Mouse (Mus musculus) kidney, adult 2 months (tissue): ENCODE data around the gene Trpv1. TPM values are rescaled to one million over a fixed set of nuclear protein-coding genes. Genes with fewer than 3 reads are reported as not detected.

Experiments
- DNase-seq: peaks from one replicate; pipeline ENCODE4 v3.0.0; 2021
- H3K27ac ChIP-seq: fragments of 200-500 bp; 2 replicates; pipeline ENCODE4 v1.5.1; 2012; ENCODE audit warnings: low read depth, low read length, control low read depth, inconsistent platforms; ENCODE audit not compliant: insufficient read depth
- H3K27me3 ChIP-seq: fragments of 200-500 bp; replicated peaks from 2 replicates; pipeline ENCODE4 v1.6.1; 2012; ENCODE audit warnings: mild to moderate bottlenecking, moderate library complexity, low read length, inconsistent platforms; ENCODE audit not compliant: control insufficient read depth, insufficient read depth
- H3K36me3 ChIP-seq: fragments of 200-500 bp; 2 replicates; pipeline ENCODE4 v1.6.1; 2012; ENCODE audit warnings: mild to moderate bottlenecking, moderate library complexity, low read length, inconsistent platforms; ENCODE audit not compliant: control insufficient read depth, insufficient read depth
- H3K4me1 ChIP-seq: fragments of 200-500 bp; 2 replicates; pipeline ENCODE4 v1.6.1; 2011; ENCODE audit warnings: low read length; ENCODE audit not compliant: control insufficient read depth, insufficient read depth
- H3K4me3 ChIP-seq: fragments of 200-500 bp; 2 replicates; pipeline ENCODE4 v1.5.1; 2011; ENCODE audit warnings: mild to moderate bottlenecking, low read depth, low read length, control low read depth; ENCODE audit not compliant: insufficient read depth
- CTCF ChIP-seq: fragments of 200-500 bp; conservative IDR thresholded peaks from 2 replicates; pipeline ENCODE4 v1.5.1; 2011; ENCODE audit warnings: low read depth, mild to moderate bottlenecking, control low read depth, low read length, moderate library complexity, mixed read lengths; ENCODE audit not compliant: insufficient read depth, insufficient read length
- POLR2A ChIP-seq: fragments of 200-500 bp; IDR thresholded peaks from one replicate; pipeline ENCODE4 v1.6.1; 2011; ENCODE audit warnings: low read depth, low read length, control low read depth
- WGBS: fragments of 180-500 bp; shearing (Covaris S2); methylation state at CpG from one replicate; pipeline ENCODE4 v1.1.7; 2018; 5-methylcytosine and 5-hydroxymethylcytosine counted together
- polyA plus RNA-seq: library from polyadenylated mRNA; depleted of rRNA; stranded (reverse); fragments of >200 nt; gene quantifications from 2 replicates; pipeline ENCODE4 v1.2.3, GENCODE M21; 2012; rRNA removed

The Trpv1 gene
- polyA plus RNA-seq, 1 experiment: 0.16 TPM

DNA sequence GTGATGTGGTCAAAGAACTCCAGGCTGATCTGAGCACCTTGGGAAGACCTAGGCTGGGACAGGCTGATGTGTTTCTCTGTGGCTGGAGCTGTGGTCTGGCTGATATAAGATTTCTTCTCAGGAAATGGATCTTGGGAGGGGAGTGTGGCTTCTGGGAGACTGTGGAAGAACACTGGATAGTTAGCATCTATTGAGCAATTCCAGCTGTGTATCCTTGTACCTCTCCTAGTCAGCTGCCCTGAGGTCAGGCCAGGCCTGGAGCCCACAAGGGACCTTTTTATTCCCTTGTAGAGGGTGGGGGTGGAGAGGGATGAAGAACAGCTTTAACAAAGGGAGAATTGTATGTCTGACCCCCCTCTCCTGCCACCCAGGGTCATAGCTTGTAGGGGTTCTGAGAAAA lies 50.3 kb downstream of the Trpv1 start:
- H3K4me1 ChIP-seq: no peaks in the 10 kb centered on the region
- no peak for TF ChIP-seq POLR2A
- no peak for TF ChIP-seq CTCF
- H3K27me3 ChIP-seq: no peaks in the 10 kb centered on the region
- no peak for DNase-seq
- no peak overlapping the region for H3K4me3 ChIP-seq
- H3K27ac ChIP-seq: no peak overlapping the region
- no peaks in the 10 kb centered on the region for H3K36me3 ChIP-seq

GRCm38 (mm10) chr11:73289621-73290020 lies 55.5 kb downstream of the Trpv1 start:
- Histone ChIP-seq H3K4me3 (no peak overlapping the region), H3K36me3 (no peaks in the 10 kb centered on the region), H3K27me3 (no peaks in the 10 kb centered on the region), H3K4me1 (no peaks in the 10 kb centered on the region), H3K27ac (no peak overlapping the region)
- TF ChIP-seq POLR2A (no peak), CTCF (no peak)
- DNase-seq: no peak
- 93% methylated on average over 1 of the region's 1 CpGs for WGBS

- no peaks in the 10 kb centered on the region for H3K4me1 ChIP-seq
- H3K4me3 ChIP-seq: no peak overlapping the region
- DNase-seq: no peak
- no peaks in the 10 kb centered on the region for H3K27me3 ChIP-seq
- peaks cover 5% of the 10 kb centered on the region for H3K36me3 ChIP-seq
- H3K27ac ChIP-seq: no peak overlapping the region
- 79% methylated on average over 2 of the region's 2 CpGs for WGBS
- TF ChIP-seq CTCF (no peak), POLR2A (no peak)
These were observed 69.0 kb downstream of the Trpv1 start for GRCm38 (mm10) chr11:73303123-73303522.

Other genes with a start within 250 kb of the Trpv1 start
- gene P2rx1, start 235.2 kb upstream of the Trpv1 start, polyA plus RNA-seq: 4.8 and 6.3 TPM in 2 replicates
- gene Camkk1, start 215.3 kb upstream of the Trpv1 start, polyA plus RNA-seq: 1.0 and 1.1 TPM in 2 replicates
- gene Ncbp3, start 186.5 kb upstream of the Trpv1 start, polyA plus RNA-seq: 2.2 and 2.9 TPM in 2 replicates
- gene Itgae, start 143.7 kb upstream of the Trpv1 start, polyA plus RNA-seq: 0.60 and 1.0 TPM in 2 replicates
- 0.90 and 1.3 TPM in 2 replicates for gene Haspin, start 96.0 kb upstream of the Trpv1 start, polyA plus RNA-seq
- gene P2rx5, start 73.9 kb upstream of the Trpv1 start, polyA plus RNA-seq: 7.4 and 8.7 TPM in 2 replicates
- 77.6 and 91.0 TPM in 2 replicates for gene Emc6, start 57.3 kb upstream of the Trpv1 start, polyA plus RNA-seq
- 86.5 and 104 TPM in 2 replicates for gene Tax1bp3, start 57.2 kb upstream of the Trpv1 start, polyA plus RNA-seq
- gene Ctns, start 35.2 kb upstream of the Trpv1 start, polyA plus RNA-seq: 37.1 and 37.5 TPM in 2 replicates
- gene Shpk, start 34.8 kb upstream of the Trpv1 start, polyA plus RNA-seq: 17.7 and 18.5 TPM in 2 replicates
- gene Trpv3, start 33.1 kb downstream of the Trpv1 start, polyA plus RNA-seq: 0.05 TPM in 2 replicates
- gene Aspa, start 95.3 kb downstream of the Trpv1 start, polyA plus RNA-seq: 29.1 and 46.1 TPM in 2 replicates
- gene Gm49340, start 95.4 kb downstream of the Trpv1 start, polyA plus RNA-seq: 0.03 TPM in 1 of 2 replicates, not detected in the other
- 0.16 TPM in 1 of 2 replicates, not detected in the other for gene Spata22, start 95.4 kb downstream of the Trpv1 start, polyA plus RNA-seq
- gene Olfr20, start 116.5 kb downstream of the Trpv1 start, polyA plus RNA-seq: 0.11 TPM in 1 of 2 replicates, not detected in the other
- gene Olfr376, start 137.0 kb downstream of the Trpv1 start, polyA plus RNA-seq: not detected in 2 replicates
- not detected in 2 replicates for gene Olfr1, start 165.3 kb downstream of the Trpv1 start, polyA plus RNA-seq
- not detected in 2 replicates for gene Olfr378, start 194.2 kb downstream of the Trpv1 start, polyA plus RNA-seq
- not detected in 2 replicates for gene Olfr380, start 223.2 kb downstream of the Trpv1 start, polyA plus RNA-seq